Mouse (Mus musculus) ES-Bruce4 (cell line): ENCODE data around the gene Ccdc63. TPM values are rescaled to one million over a fixed set of nuclear protein-coding genes. Genes with fewer than 3 reads are reported as not detected.

Experiments used
- H3K27ac ChIP-seq: 2 replicates; pipeline ENCODE4 v1.5.1; 2012; ENCODE audit warnings: low read length, inconsistent platforms; ENCODE audit not compliant: insufficient read depth
- H3K27me3 ChIP-seq: 2 replicates; pipeline ENCODE4 v1.6.1; 2012; ENCODE audit warnings: mild to moderate bottlenecking, low read length, inconsistent platforms; ENCODE audit not compliant: control insufficient read depth, poor library complexity, insufficient read depth, severe bottlenecking
- H3K36me3 ChIP-seq: 2 replicates; pipeline ENCODE4 v1.6.1; 2012; ENCODE audit warnings: inconsistent platforms, mild to moderate bottlenecking, low read length, moderate library complexity; ENCODE audit not compliant: control insufficient read depth, poor library complexity, insufficient read depth, severe bottlenecking
- H3K4me1 ChIP-seq: one replicate; pipeline ENCODE4 v1.8.1; 2011; ENCODE audit warnings: low read length; ENCODE audit not compliant: control insufficient read depth, insufficient read depth
- H3K4me3 ChIP-seq: 2 replicates; pipeline ENCODE4 v1.5.1; 2011; ENCODE audit warnings: low read depth, mild to moderate bottlenecking, low read length
- H3K9ac ChIP-seq: 2 replicates; pipeline ENCODE4 v1.6.1; 2012; ENCODE audit warnings: low read depth, mild to moderate bottlenecking, inconsistent platforms; ENCODE audit not compliant: poor library complexity, severe bottlenecking
- H3K9me3 ChIP-seq: replicated peaks from 2 replicates; pipeline ENCODE4 v1.6.1; 2012; ENCODE audit warnings: mild to moderate bottlenecking, low read length, inconsistent platforms; ENCODE audit not compliant: control insufficient read depth, poor library complexity, insufficient read depth, severe bottlenecking
- CTCF ChIP-seq: IDR thresholded peaks from one replicate; pipeline ENCODE4 v1.8.1; 2011; ENCODE audit warnings: low read depth, low read length
- EP300 ChIP-seq: IDR thresholded peaks from 2 replicates; pipeline ENCODE4 v1.6.1; 2011; ENCODE audit warnings: low read depth, low read length; ENCODE audit not compliant: insufficient read depth
- POLR2A ChIP-seq: IDR thresholded peaks from one replicate; pipeline ENCODE4 v1.8.1; 2011; ENCODE audit warnings: low read length; ENCODE audit not compliant: insufficient read depth
- polyA plus RNA-seq: library from polyadenylated mRNA; stranded (reverse); fragments of >200 nt; gene quantifications from 2 replicates; pipeline ENCODE4 v1.2.4, GENCODE M21; 2011; ENCODE audit warnings: low read depth; ENCODE audit not compliant: missing spikeins, insufficient read depth, insufficient read length

Gene Ccdc63
- polyA plus RNA-seq, 1 experiment, result 3.0 TPM

DNA sequence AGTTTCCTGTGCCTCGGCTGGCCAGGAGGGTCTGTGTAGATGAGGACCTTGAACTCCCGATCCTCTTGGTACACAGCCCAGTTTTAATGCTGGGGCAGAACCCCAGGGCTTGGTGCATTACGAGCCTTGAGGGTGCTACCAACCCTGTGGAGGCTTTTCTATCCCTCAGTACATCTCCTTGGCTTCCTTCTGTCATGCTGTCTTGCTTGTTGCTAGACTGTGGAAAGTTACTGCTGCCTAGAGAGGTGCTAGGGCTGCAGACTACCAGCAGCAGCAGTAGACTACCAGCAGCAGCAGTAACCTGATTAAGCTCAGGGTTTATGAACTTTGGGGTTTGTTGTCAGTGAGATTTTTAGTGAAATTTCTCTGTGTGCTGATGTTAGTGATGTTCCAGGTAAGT, 23.4 kb upstream of the Ccdc63 start:
- peaks cover 7% of the 10 kb centered on the region for H3K4me1 ChIP-seq
- no peak for TF ChIP-seq CTCF
- TF ChIP-seq POLR2A, result no peak
- no peak for TF ChIP-seq EP300
- peaks cover 83% of the 10 kb centered on the region for H3K36me3 ChIP-seq
- H3K4me3 ChIP-seq, result no peak overlapping the region
- no peak overlapping the region for H3K9ac ChIP-seq
- H3K27ac ChIP-seq, result no peak overlapping the region
- H3K9me3 ChIP-seq, result no peaks in the 10 kb centered on the region
- no peaks in the 10 kb centered on the region for H3K27me3 ChIP-seq

DNA sequence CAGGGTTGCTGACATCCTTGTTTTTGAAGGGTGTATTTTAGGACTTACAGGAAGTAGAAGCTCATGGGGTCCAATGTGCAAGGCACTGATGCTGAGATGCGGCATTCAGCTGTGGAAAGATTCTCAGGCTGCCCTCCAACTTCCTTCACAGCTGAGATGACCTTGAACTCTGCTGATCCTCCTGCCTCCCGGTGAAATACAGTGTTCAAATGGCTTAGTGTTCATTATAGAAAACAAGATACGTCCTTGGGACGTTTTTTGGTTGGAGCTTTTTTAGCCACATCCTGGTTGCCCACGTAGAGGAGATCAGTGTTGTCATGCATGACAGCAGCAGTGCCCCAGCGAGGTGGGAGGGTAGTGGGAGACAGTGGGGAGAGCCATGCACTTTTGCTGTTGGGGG, 22.6 kb upstream of the Ccdc63 start:
- Histone ChIP-seq H3K9me3 (no peaks in the 10 kb centered on the region), H3K4me3 (no peak overlapping the region), H3K4me1 (peaks cover 7% of the 10 kb centered on the region), H3K27ac (no peak overlapping the region), H3K9ac (no peak overlapping the region), H3K36me3 (peaks cover 76% of the 10 kb centered on the region), H3K27me3 (no peaks in the 10 kb centered on the region)
- TF ChIP-seq CTCF, result no peak
- no peak for TF ChIP-seq EP300
- TF ChIP-seq POLR2A, result no peak

- no peak for TF ChIP-seq CTCF
- no peak for TF ChIP-seq POLR2A
- no peak for TF ChIP-seq EP300
Measured at GRCm38 (mm10) chr5:122158557-122159515, 18.2 kb upstream of the Ccdc63 start.

DNA sequence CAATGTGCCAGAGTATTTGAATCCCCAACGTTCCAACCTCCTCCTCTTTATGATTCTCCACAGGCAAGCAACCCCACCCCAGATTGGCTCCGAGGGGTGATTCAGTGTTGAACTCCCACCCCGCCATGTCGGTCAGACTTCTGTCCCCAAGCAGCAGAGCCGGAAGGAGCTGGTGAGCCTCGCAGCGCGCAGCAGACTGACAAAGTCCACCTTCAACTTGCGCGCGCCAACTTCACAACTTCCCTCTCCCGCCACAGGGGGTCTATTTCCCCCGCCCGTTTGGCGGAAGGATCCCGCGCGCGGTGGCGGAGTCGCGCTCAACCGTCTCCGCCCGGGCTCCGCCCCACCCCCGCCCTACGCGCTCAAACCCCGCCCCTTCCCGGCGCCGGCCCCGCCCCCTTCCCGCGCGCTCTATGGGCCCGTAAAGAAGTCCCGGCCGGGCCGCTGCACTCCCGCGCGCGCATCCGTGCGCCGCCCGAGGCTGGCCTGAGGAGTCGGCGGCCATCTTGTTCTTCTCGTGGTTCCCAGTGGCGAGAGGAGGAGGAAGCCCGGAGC, 17.3 kb upstream of the Ccdc63 start, which contains the start of gene Ppp1cc:
Ppp1cc (plus strand) TSS at position 452 of the 555 bp plus-strand sequence.
- Histone ChIP-seq H3K4me1 (peaks cover 13% of the 10 kb centered on the region), H3K9ac (peak within 1 kb of the TSS; percentile 95), H3K9me3 (no peaks in the 10 kb centered on the region), H3K4me3 (peak within 1 kb of the TSS; percentile 92), H3K27me3 (no peaks in the 10 kb centered on the region), H3K27ac (peak within 1 kb of the TSS; percentile 93), H3K36me3 (peaks cover 29% of the 10 kb centered on the region)
- TF ChIP-seq EP300, result peak; percentile 82
- TF ChIP-seq CTCF, result no peak
- peak; percentile 96 for TF ChIP-seq POLR2A

More at GRCm38 (mm10) chr5:122158557-122159515, 18.2 kb upstream of the Ccdc63 start:
- Histone ChIP-seq H3K9me3 (no peaks in the 10 kb centered on the region), H3K4me3 (peak overlapping the region; percentile 92), H3K36me3 (peaks cover 37% of the 10 kb centered on the region), H3K27me3 (no peaks in the 10 kb centered on the region), H3K4me1 (peaks cover 13% of the 10 kb centered on the region), H3K9ac (peak overlapping the region; percentile 95), H3K27ac (no peak overlapping the region)

DNA sequence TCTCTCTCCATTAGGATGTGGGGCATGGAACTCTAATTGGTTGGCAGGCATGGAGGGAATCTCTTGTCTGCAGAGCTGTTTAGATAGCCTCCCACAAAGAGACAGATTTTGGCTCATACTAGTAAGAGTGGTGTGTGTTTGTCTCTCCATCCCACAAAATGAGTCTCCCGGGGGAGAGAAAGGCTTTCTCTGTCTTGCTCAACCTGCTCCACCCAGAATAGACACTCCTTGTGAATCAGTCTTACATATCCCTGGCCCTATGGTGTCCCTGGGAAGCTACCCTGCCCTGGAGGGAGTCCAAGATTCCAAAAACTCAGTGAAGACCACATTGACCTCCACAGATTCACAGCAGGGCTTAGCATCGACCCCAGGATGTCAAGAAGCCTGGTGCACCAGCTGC, 15.9 kb upstream of the Ccdc63 start:
- Histone ChIP-seq H3K9me3 (no peaks in the 10 kb centered on the region), H3K27ac (peak overlapping the region; percentile 33), H3K27me3 (no peaks in the 10 kb centered on the region), H3K4me3 (no peak overlapping the region), H3K4me1 (peaks cover 8% of the 10 kb centered on the region), H3K9ac (peak overlapping the region; percentile 72; the same call in 1 of the 2 replicates), H3K36me3 (peaks cover 21% of the 10 kb centered on the region)
- TF ChIP-seq CTCF (no peak), EP300 (no peak), POLR2A (no peak)

DNA sequence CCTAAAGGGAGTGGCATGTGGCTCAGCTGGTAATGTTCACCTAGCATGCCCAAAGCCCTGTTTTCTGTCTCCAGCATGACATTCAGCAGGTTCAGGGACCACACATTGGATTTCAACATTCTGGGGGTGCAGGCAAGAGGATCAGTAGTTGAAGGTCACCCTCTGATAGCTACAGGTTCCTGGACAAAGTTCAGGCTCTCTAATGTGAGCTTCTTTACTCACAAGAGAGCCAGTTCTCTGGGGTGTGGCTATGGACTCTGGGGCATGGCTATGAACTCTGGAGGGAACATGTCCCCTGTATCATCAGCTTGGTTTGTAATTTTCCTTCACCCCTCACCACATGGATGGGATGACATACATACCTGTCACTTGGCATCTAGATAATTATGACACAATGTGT, 15.0 kb upstream of the Ccdc63 start:
- no peak overlapping the region for H3K4me3 ChIP-seq
- TF ChIP-seq EP300, result no peak
- no peak for TF ChIP-seq CTCF
- H3K4me1 ChIP-seq, result peaks cover 10% of the 10 kb centered on the region
- H3K36me3 ChIP-seq, result peaks cover 15% of the 10 kb centered on the region
- H3K9ac ChIP-seq, result no peak overlapping the region
- H3K27ac ChIP-seq, result 0 out of 2 replicates have a peak overlapping the region, but pooled peaks have one; percentile 18
- H3K27me3 ChIP-seq, result no peaks in the 10 kb centered on the region
- H3K9me3 ChIP-seq, result no peaks in the 10 kb centered on the region
